Comparison of ENCODE assay signal across 8 mouse cellular contexts in the genomic region with DNA sequence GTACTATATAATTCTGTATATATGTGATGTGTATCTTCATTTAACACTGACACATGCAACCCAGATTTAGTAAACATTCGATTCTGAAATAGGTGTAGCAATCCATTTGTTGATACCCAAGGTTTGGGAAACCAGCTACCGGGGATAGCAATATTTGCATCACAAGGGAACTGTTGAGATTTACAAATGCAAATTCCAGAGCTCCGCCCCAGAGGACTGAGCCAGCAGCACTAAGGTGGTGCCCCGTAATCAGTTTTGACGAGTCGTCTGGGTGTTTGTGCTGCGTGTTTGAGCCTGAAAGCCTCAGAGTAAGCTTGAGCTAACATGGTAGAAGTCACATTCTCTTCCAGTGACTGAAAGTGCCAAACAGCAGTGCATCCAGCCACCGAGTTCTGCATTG.
"Had no signal": no experiment of that assay in that cellular context is flagged by ENCODE, and none has a peak within 500 bp of the region (broad histone marks: within the 10 kb centered on the region; RNA-seq: fewer than 3 reads in every experiment).

No protein-coding gene starts in this region.

- DNase-seq: kidney, postnatal 14 days; kidney, postnatal 4 days; left cerebral cortex, postnatal 4 days; liver, postnatal 0 days; lung, embryonic 14.5 days; midbrain, embryonic 14.5 days; thymus, adult 18-20 months; thymus, postnatal 36 days had no signal
